Mouse (Mus musculus): ENCODE measurements around the gene Inpp5k. TPM values are rescaled to one million over a fixed set of nuclear protein-coding genes. Genes with fewer than 3 reads are reported as not detected.
"Not testable (repeated sequence)": the region's sequence is repeated elsewhere in the genome, so short reads cannot be mapped to it uniquely, and the experiment has no call there.

Inpp5k gene
- polyA plus RNA-seq, 1 experiment from 2014 or later, result 20.6 TPM

GRCm38 (mm10) chr11:75596726-75597255 is 34.0 kb upstream of the Inpp5k start:
- Histone ChIP-seq H3K4me1 (replicated peaks; ENCODE audit: control insufficient read depth, insufficient read depth, low read length) (0 out of 2 replicates have a peak, but pooled peaks cover 3% of the 10 kb centered on the region), H3K9ac (ENCODE audit: low read depth, low read length) (no peak overlapping the region), H3K36me3 (ENCODE audit: control insufficient read depth, insufficient read depth) (peaks cover 72% of the 10 kb centered on the region), H3K4me3 (ENCODE audit: low read depth, low read length) (no peak overlapping the region), H3K27me3 (replicated peaks; ENCODE audit: control insufficient read depth, insufficient read depth, low read length) (no peaks in the 10 kb centered on the region), H3K4me2 (replicated peaks; ENCODE audit: low read depth) (no peak overlapping the region), H3K9me3 (ENCODE audit: control insufficient read depth) (no peaks in the 10 kb centered on the region), H3K27ac (ENCODE audit: low read depth, low read length) (peak overlapping the region; percentile 15; the same call in 1 of the 2 replicates)
- no peak for ATAC-seq
- no peak for TF ChIP-seq CTCF (IDR thresholded peaks at IDR 0.05; ENCODE audit: low read depth)
- WGBS, result 80% methylated on average over 3 of the region's 3 CpGs

GRCm38 (mm10) chr11:75598004-75598403 is 32.8 kb upstream of the Inpp5k start:
- 88% methylated on average over 6 of the region's 6 CpGs for WGBS
- Histone ChIP-seq H3K4me2 (replicated peaks; ENCODE audit: low read depth) (no peak overlapping the region), H3K27me3 (replicated peaks; ENCODE audit: control insufficient read depth, insufficient read depth, low read length) (no peaks in the 10 kb centered on the region), H3K36me3 (ENCODE audit: control insufficient read depth, insufficient read depth) (peaks cover 82% of the 10 kb centered on the region), H3K27ac (ENCODE audit: low read depth, low read length) (no peak overlapping the region), H3K4me1 (replicated peaks; ENCODE audit: control insufficient read depth, insufficient read depth, low read length) (0 out of 2 replicates have a peak, but pooled peaks cover 3% of the 10 kb centered on the region), H3K9ac (ENCODE audit: low read depth, low read length) (no peak overlapping the region), H3K9me3 (ENCODE audit: control insufficient read depth) (no peaks in the 10 kb centered on the region), H3K4me3 (ENCODE audit: low read depth, low read length) (no peak overlapping the region)
- ATAC-seq, result no peak
- no peak for TF ChIP-seq CTCF (IDR thresholded peaks at IDR 0.05; ENCODE audit: low read depth)

GRCm38 (mm10) chr11:75599802-75600201 is 31.0 kb upstream of the Inpp5k start:
- not testable (repeated sequence) for ATAC-seq; H3K4me1 ChIP-seq (replicated peaks; ENCODE audit: control insufficient read depth, insufficient read depth, low read length); H3K9ac ChIP-seq (ENCODE audit: low read depth, low read length); H3K4me3 ChIP-seq (ENCODE audit: low read depth, low read length); H3K27me3 ChIP-seq (replicated peaks; ENCODE audit: control insufficient read depth, insufficient read depth, low read length); H3K4me2 ChIP-seq (replicated peaks; ENCODE audit: low read depth); H3K27ac ChIP-seq (ENCODE audit: low read depth, low read length); H3K9me3 ChIP-seq (ENCODE audit: control insufficient read depth)
- 93% methylated on average over 16 of the region's 17 CpGs for WGBS
- H3K36me3 ChIP-seq (ENCODE audit: control insufficient read depth, insufficient read depth), result peaks cover 79% of the 10 kb centered on the region

- Histone ChIP-seq H3K27ac (ENCODE audit: low read depth, low read length) (peak overlapping the region; percentile 65), H3K9ac (ENCODE audit: low read depth, low read length) (no peak overlapping the region), H3K4me1 (replicated peaks; ENCODE audit: control insufficient read depth, insufficient read depth, low read length) (no peaks in the 10 kb centered on the region), H3K4me3 (ENCODE audit: low read depth, low read length) (no peak overlapping the region), H3K27me3 (replicated peaks; ENCODE audit: control insufficient read depth, insufficient read depth, low read length) (no peaks in the 10 kb centered on the region), H3K4me2 (replicated peaks; ENCODE audit: low read depth) (no peak overlapping the region), H3K9me3 (ENCODE audit: control insufficient read depth) (no peaks in the 10 kb centered on the region), H3K36me3 (ENCODE audit: control insufficient read depth, insufficient read depth) (peaks cover 68% of the 10 kb centered on the region)
- ATAC-seq, result peak; percentile 80
- no peak for TF ChIP-seq CTCF (IDR thresholded peaks at IDR 0.05; ENCODE audit: low read depth)
- 44% methylated on average over 5 of the region's 5 CpGs for WGBS
Measured at GRCm38 (mm10) chr11:75604826-75605225, 26.0 kb upstream of the Inpp5k start.

GRCm38 (mm10) chr11:75605318-75605717 is 25.5 kb upstream of the Inpp5k start:
- peaks cover 69% of the 10 kb centered on the region for H3K36me3 ChIP-seq (ENCODE audit: control insufficient read depth, insufficient read depth)
- H3K4me2 ChIP-seq (replicated peaks; ENCODE audit: low read depth), result no peak overlapping the region
- peak; percentile 81 for ATAC-seq
- H3K27ac ChIP-seq (ENCODE audit: low read depth, low read length), result peak overlapping the region; percentile 65
- no peak overlapping the region for H3K9ac ChIP-seq (ENCODE audit: low read depth, low read length)
- H3K9me3 ChIP-seq (ENCODE audit: control insufficient read depth), result no peaks in the 10 kb centered on the region
- H3K4me1 ChIP-seq (replicated peaks; ENCODE audit: control insufficient read depth, insufficient read depth, low read length), result no peaks in the 10 kb centered on the region
- TF ChIP-seq CTCF (IDR thresholded peaks at IDR 0.05; ENCODE audit: low read depth), result no peak
- H3K4me3 ChIP-seq (ENCODE audit: low read depth, low read length), result no peak overlapping the region
- 29% methylated on average over 1 of the region's 1 CpGs for WGBS
- no peaks in the 10 kb centered on the region for H3K27me3 ChIP-seq (replicated peaks; ENCODE audit: control insufficient read depth, insufficient read depth, low read length)

GRCm38 (mm10) chr11:75608776-75609175 is 22.0 kb upstream of the Inpp5k start:
- Histone ChIP-seq H3K36me3 (ENCODE audit: control insufficient read depth, insufficient read depth) (peaks cover 65% of the 10 kb centered on the region), H3K4me1 (replicated peaks; ENCODE audit: control insufficient read depth, insufficient read depth, low read length) (no peaks in the 10 kb centered on the region), H3K9ac (ENCODE audit: low read depth, low read length) (no peak overlapping the region), H3K4me3 (ENCODE audit: low read depth, low read length) (no peak overlapping the region), H3K9me3 (ENCODE audit: control insufficient read depth) (no peaks in the 10 kb centered on the region), H3K27ac (ENCODE audit: low read depth, low read length) (peak overlapping the region; percentile 57; the same call in 1 of the 2 replicates), H3K27me3 (replicated peaks; ENCODE audit: control insufficient read depth, insufficient read depth, low read length) (no peaks in the 10 kb centered on the region), H3K4me2 (replicated peaks; ENCODE audit: low read depth) (no peak overlapping the region)
- WGBS, result 68% methylated on average over 5 of the region's 5 CpGs
- no peak for TF ChIP-seq CTCF (IDR thresholded peaks at IDR 0.05; ENCODE audit: low read depth)
- 0 out of 2 replicates have a peak, but pooled peaks have one; percentile 26 for ATAC-seq

Data from intestine, postnatal 0 days (tissue).